Mouse (Mus musculus) intestine, embryonic 14.5 days (tissue): ENCODE measurements around the gene Adamts15. TPM values are rescaled to one million over a fixed set of nuclear protein-coding genes. Genes with fewer than 3 reads are reported as not detected.

Experiments used
- ATAC-seq: fragments of 200-750 bp; cut with Nextera tagmentation; replicated peaks from 2 replicates; pipeline ENCODE4 v1.8.0; 2017; ENCODE audit warnings: low read depth, moderate number of reproducible peaks, moderate TSS enrichment, moderate library complexity; ENCODE audit not compliant: low FRiP score, low TSS enrichment
- DNase-seq: peaks from one replicate; pipeline ENCODE4 v3.0.0-alpha.2; 2018; ENCODE audit warnings: low spot score
- H3K27ac ChIP-seq: fragments of 300-500 bp; sonication (generic); 2 replicates; pipeline ENCODE4 v1.5.1; 2014; ENCODE audit warnings: low read depth, mild to moderate bottlenecking, control low read depth
- H3K27me3 ChIP-seq: fragments of 300-500 bp; sonication (generic); replicated peaks from 2 replicates; pipeline ENCODE4 v1.6.1; 2014; ENCODE audit warnings: low read length, control low read depth; ENCODE audit not compliant: control insufficient read depth, insufficient read depth
- H3K36me3 ChIP-seq: fragments of 300-500 bp; sonication (generic); 2 replicates; pipeline ENCODE4 v1.6.1; 2014; ENCODE audit warnings: low read length, control low read depth; ENCODE audit not compliant: control insufficient read depth, insufficient read depth
- H3K4me1 ChIP-seq: fragments of 300-500 bp; sonication (generic); replicated peaks from 2 replicates; pipeline ENCODE4 v1.6.1; 2014; ENCODE audit warnings: low read length, control low read depth, mixed read lengths; ENCODE audit not compliant: control insufficient read depth, insufficient read depth
- H3K4me2 ChIP-seq: fragments of 300-500 bp; sonication (generic); 2 replicates; pipeline ENCODE4 v1.6.1; 2014; ENCODE audit warnings: low read length
- H3K4me3 ChIP-seq: fragments of 300-500 bp; sonication (generic); 2 replicates; pipeline ENCODE4 v1.5.1; 2014; ENCODE audit warnings: low read depth, low read length, control low read depth, mixed read lengths
- H3K9ac ChIP-seq: fragments of 300-500 bp; sonication (generic); 2 replicates; pipeline ENCODE4 v1.6.1; 2014; ENCODE audit warnings: mild to moderate bottlenecking, low read length
- H3K9me3 ChIP-seq: fragments of 300-500 bp; sonication (generic); 2 replicates; pipeline ENCODE4 v1.6.1; 2016; ENCODE audit warnings: low read length, control low read depth; ENCODE audit not compliant: control insufficient read depth
- WGBS: fragments of 180-500 bp; shearing (Covaris S2); extraction: QIAGEN DNeasy Blood & Tissue Kit; methylation state at CpG from one replicate; pipeline ENCODE4 v1.1.7; 2014; 5-methylcytosine and 5-hydroxymethylcytosine counted together
- polyA plus RNA-seq: library from polyadenylated mRNA; unstranded; fragments of >200 nt; fragmentation: Nextera tagmentation; extraction: Ambion mirVana; gene quantifications from 2 replicates; pipeline ENCODE4 v1.2.1, GENCODE M21; 2014

Gene Adamts15
- polyA plus RNA-seq: 7.3 and 7.8 TPM in 2 replicates

DNA sequence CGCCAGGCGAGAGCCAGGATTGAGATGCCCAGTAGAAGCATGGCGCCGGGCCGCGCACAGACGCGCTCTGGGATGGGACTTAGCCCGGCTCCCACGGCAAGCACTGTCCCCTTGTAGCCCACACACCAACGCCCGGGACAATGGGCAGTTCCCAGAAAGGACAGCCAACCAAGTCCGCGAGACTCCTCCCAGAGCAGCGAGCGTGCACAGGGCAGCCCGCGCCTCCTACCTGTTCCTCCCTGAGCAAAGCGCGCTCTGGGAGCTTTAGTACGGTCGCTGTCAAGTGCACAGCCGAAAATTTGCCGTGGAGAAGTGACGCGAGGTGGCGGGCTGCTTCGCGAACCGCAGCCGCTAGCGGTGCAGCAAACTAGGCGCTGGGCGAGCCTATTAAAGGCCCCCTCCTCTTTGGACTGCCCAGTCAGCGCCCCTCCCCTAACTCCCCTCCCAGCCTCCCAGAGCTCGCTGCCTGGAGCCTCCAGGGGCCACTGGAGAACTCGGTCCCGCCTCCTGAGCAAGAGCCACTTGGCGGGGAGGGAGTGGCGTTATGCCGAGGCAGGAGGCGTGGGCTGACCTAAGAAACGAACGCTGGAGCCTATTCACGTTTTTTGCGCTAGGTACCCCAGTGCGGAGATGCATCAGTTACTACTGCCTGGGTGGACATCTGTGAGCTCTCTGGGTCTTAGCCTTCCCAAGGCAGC is at the start of gene Adamts15:
Gene Adamts15, minus strand, starts transcription at position 256 of the 698 bp plus-strand sequence.
- H3K27ac ChIP-seq: no peak within 1 kb of the TSS
- peak; percentile 84 for DNase-seq
- peaks cover 24% of the 10 kb centered on the region for H3K4me1 ChIP-seq
- peak; percentile 80 for ATAC-seq
- H3K4me3 ChIP-seq: peak within 1 kb of the TSS; percentile 60
- no peaks in the 10 kb centered on the region for H3K36me3 ChIP-seq
- H3K9me3 ChIP-seq: no peaks in the 10 kb centered on the region
- under 1% methylated on average over 47 of the region's 47 CpGs for WGBS
- peak within 1 kb of the TSS; percentile 95 for H3K4me2 ChIP-seq
- H3K9ac ChIP-seq: peak within 1 kb of the TSS; percentile 50
- H3K27me3 ChIP-seq: peaks cover 17% of the 10 kb centered on the region; the same call in 1 of the 2 replicates

GRCm38 (mm10) chr9:30971967-30972366 is 49.7 kb upstream of the Adamts15 start:
- WGBS: 58% methylated on average over 4 of the region's 4 CpGs
- Histone ChIP-seq H3K27ac (no peak overlapping the region), H3K4me1 (peaks cover 15% of the 10 kb centered on the region), H3K36me3 (no peaks in the 10 kb centered on the region), H3K9me3 (peaks cover 3% of the 10 kb centered on the region; the same call in 1 of the 2 replicates), H3K9ac (no peak overlapping the region), H3K4me3 (no peak overlapping the region), H3K27me3 (no peaks in the 10 kb centered on the region), H3K4me2 (no peak overlapping the region)
- no peak for DNase-seq
- no peak for ATAC-seq

DNA sequence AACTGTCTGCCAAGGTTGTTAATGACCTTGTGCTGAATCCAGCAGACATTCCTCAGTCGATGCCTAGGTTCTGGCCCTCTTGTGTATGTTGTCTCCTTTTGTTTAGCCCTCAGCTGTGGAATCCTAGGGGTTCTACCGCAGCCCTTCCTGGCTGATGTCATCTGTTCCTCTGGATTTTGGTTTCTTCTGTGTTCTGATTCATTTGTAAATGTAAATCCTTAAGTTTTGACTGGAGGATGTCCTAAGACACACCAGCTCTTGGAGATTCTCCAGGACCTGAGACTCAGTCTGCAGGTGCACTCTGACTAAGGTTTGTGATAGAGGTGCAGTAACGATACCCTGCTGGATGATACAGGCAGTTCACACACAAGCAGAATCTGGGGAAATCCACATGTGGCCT is 47.7 kb upstream of the Adamts15 start:
- no peak for DNase-seq
- Histone ChIP-seq H3K9me3 (no peaks in the 10 kb centered on the region), H3K4me3 (no peak overlapping the region), H3K27ac (no peak overlapping the region), H3K36me3 (no peaks in the 10 kb centered on the region), H3K9ac (no peak overlapping the region), H3K27me3 (no peaks in the 10 kb centered on the region), H3K4me2 (no peak overlapping the region), H3K4me1 (peaks cover 14% of the 10 kb centered on the region; the same call in 1 of the 2 replicates)
- no peak for ATAC-seq
- WGBS: 52% methylated on average over 3 of the region's 3 CpGs

GRCm38 (mm10) chr9:30968130-30968529 is 45.9 kb upstream of the Adamts15 start:
- Histone ChIP-seq H3K4me3 (no peak overlapping the region), H3K9ac (no peak overlapping the region), H3K9me3 (no peaks in the 10 kb centered on the region), H3K36me3 (no peaks in the 10 kb centered on the region), H3K27me3 (no peaks in the 10 kb centered on the region), H3K4me1 (peaks cover 14% of the 10 kb centered on the region; the same call in 1 of the 2 replicates), H3K4me2 (no peak overlapping the region), H3K27ac (no peak overlapping the region)
- DNase-seq: no peak
- no peak for ATAC-seq
- WGBS: 82% methylated on average over 6 of the region's 6 CpGs

DNA sequence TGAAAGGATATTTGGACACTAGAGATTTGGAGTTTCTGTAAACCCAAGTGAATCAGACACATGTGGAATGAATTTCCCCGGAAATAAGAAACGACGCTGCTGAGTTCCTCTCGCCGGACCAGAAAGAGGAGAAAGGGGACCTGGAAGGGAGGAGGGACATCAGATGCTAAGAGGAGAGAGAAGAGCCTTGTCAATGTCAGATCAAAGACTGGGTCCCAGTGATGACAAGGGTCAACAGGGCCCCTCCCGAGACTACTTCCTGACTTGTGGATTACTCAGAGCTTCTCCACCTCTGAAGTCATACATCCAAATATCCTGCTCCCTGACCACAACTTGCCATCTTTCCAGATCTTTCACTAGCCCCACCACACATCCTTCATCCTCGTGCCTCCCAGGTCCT is 44.6 kb upstream of the Adamts15 start:
- Histone ChIP-seq H3K27ac (no peak overlapping the region), H3K9me3 (no peaks in the 10 kb centered on the region), H3K27me3 (no peaks in the 10 kb centered on the region), H3K4me1 (peaks cover 14% of the 10 kb centered on the region; the same call in 1 of the 2 replicates), H3K4me3 (no peak overlapping the region), H3K9ac (no peak overlapping the region), H3K4me2 (no peak overlapping the region), H3K36me3 (0 out of 2 replicates have a peak, but pooled peaks cover 4% of the 10 kb centered on the region)
- ATAC-seq (no peak), DNase-seq (no peak)
- 44% methylated on average over 7 of the region's 7 CpGs for WGBS

GRCm38 (mm10) chr9:30964685-30965084 is 42.4 kb upstream of the Adamts15 start:
- DNase-seq (peak; percentile 64), ATAC-seq (no peak)
- no peaks in the 10 kb centered on the region for H3K27me3 ChIP-seq
- no peak overlapping the region for H3K9ac ChIP-seq
- peak overlapping the region; percentile 54 for H3K27ac ChIP-seq
- H3K9me3 ChIP-seq: no peaks in the 10 kb centered on the region
- 42% methylated on average over 10 of the region's 10 CpGs for WGBS
- peaks cover 11% of the 10 kb centered on the region; the same call in 1 of the 2 replicates for H3K4me1 ChIP-seq
- H3K36me3 ChIP-seq: 0 out of 2 replicates have a peak, but pooled peaks cover 4% of the 10 kb centered on the region
- no peak overlapping the region for H3K4me3 ChIP-seq
- no peak overlapping the region for H3K4me2 ChIP-seq

GRCm38 (mm10) chr9:30963780-30964179 is 41.5 kb upstream of the Adamts15 start:
- DNase-seq (no peak), ATAC-seq (no peak)
- WGBS: 76% methylated on average over 4 of the region's 4 CpGs
- Histone ChIP-seq H3K9me3 (no peaks in the 10 kb centered on the region), H3K27me3 (no peaks in the 10 kb centered on the region), H3K27ac (no peak overlapping the region), H3K9ac (no peak overlapping the region), H3K36me3 (0 out of 2 replicates have a peak, but pooled peaks cover 6% of the 10 kb centered on the region), H3K4me3 (no peak overlapping the region), H3K4me2 (no peak overlapping the region), H3K4me1 (peaks cover 11% of the 10 kb centered on the region; the same call in 1 of the 2 replicates)

DNA sequence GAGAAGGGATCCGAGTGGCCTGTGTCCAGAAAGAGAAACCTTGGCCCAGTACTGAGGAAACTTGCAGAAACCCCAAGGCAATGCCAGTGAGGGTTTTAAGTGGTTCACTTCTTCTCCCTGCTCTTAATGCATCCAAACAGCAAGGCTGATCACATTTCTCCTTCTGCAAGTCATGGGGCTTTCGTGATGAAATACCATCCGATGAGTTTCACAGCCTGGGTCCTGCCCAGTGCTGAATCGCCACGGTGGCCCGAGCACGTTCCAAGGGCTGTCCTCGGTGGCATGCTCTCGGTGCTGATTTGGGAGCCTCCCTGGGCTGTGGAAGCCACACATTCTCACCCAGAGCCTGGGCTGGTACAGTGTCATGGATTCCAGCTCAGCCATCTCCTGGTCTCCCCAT is 33.0 kb upstream of the Adamts15 start:
- Histone ChIP-seq H3K4me2 (no peak overlapping the region), H3K4me1 (peaks cover 8% of the 10 kb centered on the region; the same call in 1 of the 2 replicates), H3K9ac (no peak overlapping the region), H3K27ac (no peak overlapping the region), H3K36me3 (peaks cover 9% of the 10 kb centered on the region), H3K9me3 (no peaks in the 10 kb centered on the region), H3K27me3 (no peaks in the 10 kb centered on the region), H3K4me3 (no peak overlapping the region)
- WGBS: 91% methylated on average over 9 of the region's 9 CpGs
- DNase-seq: no peak
- no peak for ATAC-seq

DNA sequence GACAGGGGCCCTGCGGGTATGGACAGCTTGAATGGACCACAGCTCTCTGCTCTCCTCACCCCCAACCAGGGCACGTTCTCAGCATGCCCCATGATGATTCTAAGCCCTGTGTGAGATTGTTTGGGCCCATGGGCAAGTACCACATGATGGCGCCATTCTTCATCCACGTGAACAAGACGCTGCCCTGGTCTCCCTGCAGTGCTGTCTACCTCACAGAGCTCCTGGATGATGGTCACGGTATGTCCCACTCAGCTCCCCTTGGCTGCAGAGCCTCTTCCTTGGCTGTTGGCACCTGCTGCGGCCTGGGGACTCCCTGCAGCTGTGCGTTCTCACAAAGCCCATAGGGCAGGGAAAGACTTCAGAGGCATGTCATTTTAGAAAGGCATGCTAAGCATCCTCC is 31.0 kb upstream of the Adamts15 start:
- Histone ChIP-seq H3K9me3 (no peaks in the 10 kb centered on the region), H3K4me2 (no peak overlapping the region), H3K27ac (no peak overlapping the region), H3K36me3 (peaks cover 4% of the 10 kb centered on the region), H3K27me3 (no peaks in the 10 kb centered on the region), H3K9ac (no peak overlapping the region), H3K4me3 (no peak overlapping the region), H3K4me1 (peaks cover 8% of the 10 kb centered on the region; the same call in 1 of the 2 replicates)
- DNase-seq: no peak
- 56% methylated on average over 8 of the region's 8 CpGs for WGBS
- ATAC-seq: no peak
